Mouse (Mus musculus) MEL (cell line): Measurements from ENCODE around the gene BC035044. TPM values are rescaled to one million over a fixed set of nuclear protein-coding genes. Genes with fewer than 3 reads are reported as not detected.

Experiments
- DNase-seq: peaks from one replicate; pipeline ENCODE4 v3.0.0; 2011; ENCODE audit warnings: low read depth, low spot score
- H3K27ac ChIP-seq: 2 replicates; pipeline ENCODE4 v1.5.1; 2012; ENCODE audit warnings: low read depth, mild to moderate bottlenecking, control low read depth, low read length, moderate library complexity; ENCODE audit not compliant: control insufficient read depth
- H3K27me3 ChIP-seq, 2 experiments: fragments of 150-350 bp in 1 of 2; sonication (generic) in 1 of 2; 2 replicates each; pipeline ENCODE4 v1.6.1; 2012; ENCODE audit warnings: low read length in 2 of 2, mild to moderate bottlenecking in 2 of 2, improper control_type of control experiment in 1 of 2, moderate library complexity in 1 of 2; ENCODE audit not compliant: insufficient read depth in 2 of 2, control insufficient read depth in 1 of 2
- H3K36me3 ChIP-seq, 2 experiments: 2 replicates each; pipeline ENCODE4 v1.6.1; 2012 to 2014; ENCODE audit warnings: low read length in 2 of 2, improper control_type of control experiment in 1 of 2, inconsistent platforms in 1 of 2, mild to moderate bottlenecking in 1 of 2; ENCODE audit not compliant: insufficient read depth in 2 of 2, control insufficient read depth in 1 of 2
- H3K4me1 ChIP-seq, 2 experiments: fragments of 150-350 bp in 1 of 2; sonication (generic) in 1 of 2; 2 replicates each; pipeline ENCODE4 v1.6.1; 2012; ENCODE audit warnings: low read length in 2 of 2, improper control_type of control experiment in 1 of 2, mild to moderate bottlenecking in 1 of 2; ENCODE audit not compliant: insufficient read depth in 2 of 2, control insufficient read depth in 1 of 2
- H3K4me3 ChIP-seq, 2 experiments: fragments of 150-350 bp in 1 of 2; sonication (generic) in 1 of 2; 2 replicates each; pipeline ENCODE4 v1.5.1; 2012; ENCODE audit warnings: low read depth in 2 of 2, low read length in 2 of 2, mild to moderate bottlenecking in 2 of 2, moderate library complexity in 2 of 2, control low read depth in 1 of 2, improper control_type of control experiment in 1 of 2; ENCODE audit not compliant: control insufficient read depth in 1 of 2, insufficient read depth in 1 of 2
- H3K79me2 ChIP-seq: 2 replicates; pipeline ENCODE4 v1.6.1; 2012; ENCODE audit warnings: mild to moderate bottlenecking, low read length, moderate library complexity; ENCODE audit not compliant: control insufficient read depth, poor library complexity, insufficient read depth
- H3K9ac ChIP-seq: 2 replicates; pipeline ENCODE4 v1.6.1; 2012; ENCODE audit warnings: low read depth, mild to moderate bottlenecking, control low read depth, low read length, moderate library complexity; ENCODE audit not compliant: control insufficient read depth, poor library complexity, severe bottlenecking
- H3K9me3 ChIP-seq: fragments of 150-350 bp; sonication (generic); replicated peaks from 2 replicates; pipeline ENCODE4 v1.6.1; 2012; ENCODE audit warnings: mild to moderate bottlenecking, low read length, improper control_type of control experiment, moderate library complexity; ENCODE audit not compliant: insufficient read depth
- BHLHE40 ChIP-seq: IDR thresholded peaks from 2 replicates; pipeline ENCODE4 v1.6.1; 2012; ENCODE audit warnings: low read depth, mild to moderate bottlenecking, inconsistent platforms, low read length, improper control_type of control experiment, borderline replicate concordance
- CHD2 ChIP-seq: IDR thresholded peaks from 2 replicates; pipeline ENCODE4 v1.6.1; 2011; ENCODE audit warnings: low read length, improper control_type of control experiment
- E2F4 ChIP-seq: IDR thresholded peaks from 2 replicates; pipeline ENCODE4 v1.6.1; 2011; ENCODE audit warnings: low read depth, low read length, improper control_type of control experiment, borderline replicate concordance
- EP300 ChIP-seq, 2 experiments: IDR thresholded peaks; 2 replicates each; pipeline ENCODE4 v1.6.1; 2011; ENCODE audit warnings: improper control_type of control experiment in 2 of 2, low read length in 2 of 2, low read depth in 1 of 2, mild to moderate bottlenecking in 1 of 2
- ETS1 ChIP-seq: IDR thresholded peaks from 2 replicates; pipeline ENCODE4 v1.6.1; 2012; ENCODE audit warnings: low read depth, mild to moderate bottlenecking, inconsistent platforms, low read length, improper control_type of control experiment, moderate library complexity
- GATA1 ChIP-seq: IDR thresholded peaks from 2 replicates; pipeline ENCODE4 v1.6.1; 2011; ENCODE audit warnings: low read depth, low read length, improper control_type of control experiment
- HCFC1 ChIP-seq: IDR thresholded peaks from 2 replicates; pipeline ENCODE4 v1.6.1; 2012; ENCODE audit warnings: low read depth, mild to moderate bottlenecking, inconsistent platforms, low read length, improper control_type of control experiment, moderate library complexity
- JUND ChIP-seq: IDR thresholded peaks from 2 replicates; pipeline ENCODE4 v1.6.1; 2011; ENCODE audit warnings: low read depth, mild to moderate bottlenecking, improper control_type of control experiment, low read length
- MXI1 ChIP-seq: IDR thresholded peaks from 2 replicates; pipeline ENCODE4 v1.6.1; 2011; ENCODE audit warnings: mild to moderate bottlenecking, low read depth, low read length, improper control_type of control experiment
- MYB ChIP-seq: IDR thresholded peaks from 2 replicates; pipeline ENCODE4 v1.6.1; 2011; ENCODE audit warnings: mild to moderate bottlenecking, low read depth, low read length, improper control_type of control experiment
- NELFE ChIP-seq: IDR thresholded peaks from 2 replicates; pipeline ENCODE4 v1.6.1; 2011; ENCODE audit warnings: low read depth, low read length, improper control_type of control experiment
- NRF1 ChIP-seq: IDR thresholded peaks from 2 replicates; pipeline ENCODE4 v1.6.1; 2014; ENCODE audit warnings: low read depth, mild to moderate bottlenecking, inconsistent platforms, low read length, improper control_type of control experiment, moderate library complexity; ENCODE audit not compliant: poor library complexity, insufficient read depth, severe bottlenecking
- POLR2AphosphoS2 ChIP-seq: IDR thresholded peaks from 2 replicates; pipeline ENCODE4 v1.6.1; 2011; ENCODE audit warnings: low read length, improper control_type of control experiment
- POLR2AphosphoS5 ChIP-seq: IDR thresholded peaks from 2 replicates; pipeline ENCODE4 v1.6.1; 2012; ENCODE audit warnings: low read depth, borderline replicate concordance, mild to moderate bottlenecking, inconsistent platforms, low read length, moderate library complexity, mixed read lengths
- SMC3 ChIP-seq: IDR thresholded peaks from 2 replicates; pipeline ENCODE4 v1.6.1; 2011; ENCODE audit warnings: low read depth, low read length, improper control_type of control experiment
- TBP ChIP-seq: IDR thresholded peaks from 2 replicates; pipeline ENCODE4 v1.8.0; 2011; ENCODE audit warnings: low read depth, low read length, improper control_type of control experiment
- UBTF ChIP-seq: IDR thresholded peaks from 2 replicates; pipeline ENCODE4 v1.6.1; 2012; ENCODE audit warnings: low read depth, mild to moderate bottlenecking, inconsistent platforms, low read length, improper control_type of control experiment, moderate library complexity, borderline replicate concordance; ENCODE audit not compliant: insufficient read depth
- USF2 ChIP-seq, 2 experiments: IDR thresholded peaks; 2 replicates each; pipeline ENCODE4 v1.6.1; 2011 to 2012; ENCODE audit warnings: improper control_type of control experiment in 2 of 2, low read length in 2 of 2, borderline replicate concordance in 1 of 2, inconsistent platforms in 1 of 2, low read depth in 1 of 2, mild to moderate bottlenecking in 1 of 2; ENCODE audit not compliant: insufficient read depth in 1 of 2
- ZMIZ1 ChIP-seq: IDR thresholded peaks from 2 replicates; pipeline ENCODE4 v1.6.1; 2012; ENCODE audit warnings: low read depth, mild to moderate bottlenecking, inconsistent platforms, low read length, improper control_type of control experiment, moderate library complexity
- ZNF384 ChIP-seq: IDR thresholded peaks from 2 replicates; pipeline ENCODE4 v1.6.1; 2012; ENCODE audit warnings: low read depth, mild to moderate bottlenecking, inconsistent platforms, low read length, improper control_type of control experiment
- polyA plus RNA-seq, 2 experiments: library from polyadenylated mRNA; stranded (reverse) in 1 of 2; unstranded in 1 of 2; fragments of >175 nt in 1 of 2; fragments of >200 nt in 1 of 2; gene quantifications; 2 replicates each; pipeline versions ENCODE4 v1.2.1 to v1.2.4; 2012; ENCODE audit warnings: low replicate concordance in 2 of 2, low read depth in 1 of 2; ENCODE audit not compliant: insufficient read length in 2 of 2, insufficient read depth in 1 of 2, missing spikeins in 1 of 2
- total RNA-seq: library from RNA; depleted of rRNA; stranded (reverse); fragments of 300-350 nt; gene quantifications from 2 replicates; pipeline ENCODE4 v1.2.3, GENCODE M21; 2012

Gene BC035044
- total and polyA plus RNA-seq, 3 experiments = not detected

DNA sequence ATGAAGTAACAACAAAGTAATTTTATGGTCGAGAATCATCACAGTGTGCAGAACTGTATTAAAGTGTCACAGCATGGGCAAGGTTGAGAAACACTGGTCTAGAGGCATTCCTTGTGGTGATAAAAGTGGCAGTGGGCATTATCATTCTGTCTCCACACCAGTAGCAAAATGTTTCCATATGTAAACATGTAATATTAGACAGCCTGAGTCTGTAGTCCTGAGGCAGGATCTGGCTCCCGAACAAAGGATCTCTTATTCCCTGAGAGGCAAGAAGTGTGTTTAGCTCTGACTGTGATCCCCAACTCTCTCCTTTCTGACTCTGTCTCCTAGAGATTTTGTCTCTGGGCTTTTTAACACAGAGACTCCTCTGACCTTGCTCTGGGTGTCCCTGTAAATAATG is 42.1 kb upstream of the BC035044 start:
- no peaks in the 10 kb centered on the region for H3K27me3 ChIP-seq
- H3K27ac ChIP-seq = no peak overlapping the region
- H3K4me3 ChIP-seq = no peak overlapping the region
- H3K4me1 ChIP-seq = no peaks in the 10 kb centered on the region
- no peaks in the 10 kb centered on the region for H3K36me3 ChIP-seq
- TF ChIP-seq NRF1 = no peak
- TF ChIP-seq MYB = no peak
- TF ChIP-seq ZMIZ1 = no peak
- no peak for TF ChIP-seq POLR2AphosphoS5
- TF ChIP-seq SMC3 = no peak
- no peak for TF ChIP-seq EP300 (IDR thresholded peaks at IDR 0.05; ENCODE audit: low read depth in 1 of 2, low read length in 2 of 2)
- no peak for TF ChIP-seq BHLHE40
- no peak for TF ChIP-seq NELFE
- no peak for TF ChIP-seq CHD2
- TF ChIP-seq MXI1 = no peak
- TF ChIP-seq HCFC1 = no peak
- no peak for DNase-seq
- H3K9ac ChIP-seq = no peak overlapping the region
- no peaks in the 10 kb centered on the region for H3K9me3 ChIP-seq
- no peaks in the 10 kb centered on the region for H3K79me2 ChIP-seq

- H3K4me3 ChIP-seq = no peak overlapping the region
- no peaks in the 10 kb centered on the region for H3K79me2 ChIP-seq
- TF ChIP-seq UBTF (no peak), MXI1 (no peak), ZNF384 (no peak), NRF1 (no peak), MYB (no peak), POLR2AphosphoS5 (no peak), USF2 (IDR thresholded peaks at IDR 0.05; ENCODE audit: borderline replicate concordance in 1 of 2, insufficient read depth in 1 of 2, low read depth in 1 of 2, low read length in 2 of 2) (no peak), TBP (no peak), GATA1 (no peak), JUND (no peak), CHD2 (no peak), E2F4 (no peak), BHLHE40 (no peak), POLR2AphosphoS2 (no peak), ETS1 (no peak)
- TF ChIP-seq, all 39 proteins: peak for 0
- Histone ChIP-seq H3K4me1 (no peaks in the 10 kb centered on the region), H3K36me3 (no peaks in the 10 kb centered on the region), H3K27ac (no peak overlapping the region), H3K9me3 (no peaks in the 10 kb centered on the region), H3K27me3 (no peaks in the 10 kb centered on the region), H3K9ac (no peak overlapping the region)
- no peak for DNase-seq
These were observed 26.4 kb upstream of the BC035044 start for GRCm38 (mm10) chr6:128917322-128917721.
